In the genomic region with DNA sequence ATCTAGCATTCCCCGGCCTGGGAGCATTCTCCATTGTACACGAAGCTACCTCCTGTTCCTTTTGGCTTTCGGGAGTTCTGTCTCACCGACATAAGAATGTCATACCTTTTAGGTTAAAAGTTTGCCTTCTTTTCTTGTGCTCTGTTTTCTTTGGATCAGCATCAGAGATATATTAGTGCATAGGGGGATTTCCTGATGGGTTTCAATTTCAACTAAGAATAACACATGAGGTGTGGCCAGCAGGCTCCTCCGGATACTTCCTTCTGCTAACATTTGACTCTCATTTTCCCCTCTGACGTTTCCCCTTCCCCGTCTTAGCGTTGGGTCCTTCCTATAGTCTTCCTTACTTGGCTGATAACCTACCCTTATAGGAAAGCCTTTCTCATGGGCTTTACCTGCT, we compare ENCODE assay signal across 23 mouse cellular contexts. TPM values are rescaled to one million over a fixed set of nuclear protein-coding genes. Genes with fewer than 3 reads are reported as not detected.
DNase-seq lines count a peak whose midpoint lies in the region; ATAC-seq and TF ChIP-seq lines count a peak whose summit lies in the region.
"Had no signal": no experiment of that assay in that cellular context is flagged by ENCODE, and none has a peak within 500 bp of the region (broad histone marks: within the 10 kb centered on the region; RNA-seq: fewer than 3 reads in every experiment).

No protein-coding gene starts in this region.

- in situ Hi-C loops in CH12.LX (cut with MboI; ENCODE audit: low pct_ligation_motif_present, low pct_unique_long_range_greater_than_20kb, low sequenced_read_pairs) = no loop called here

- 56% methylated on average over 8 of the region's 8 CpGs for WGBS in heart, adult 2 months
- WGBS in heart, embryonic 15.5 days = 78% methylated on average over 8 of the region's 8 CpGs
- WGBS in heart, embryonic 11.5 days (ENCODE audit: insufficient replicate concordance) = 72% methylated on average over 8 of the region's 8 CpGs

- H3K4me3 ChIP-seq in heart, adult 2 months = no peak overlapping the region
- H3K4me3 ChIP-seq in heart, embryonic 15.5 days = no peak overlapping the region
- H3K4me3 ChIP-seq in heart, embryonic 11.5 days (ENCODE audit: low read depth, low read length) = no peak overlapping the region
- H3K4me3 ChIP-seq in CH12.LX (replicated peaks in 1 of 3; ENCODE audit: low read depth in 2 of 3, low read length in 2 of 3, poor library complexity in 1 of 3) = peak overlapping the region in 1 of 3 experiments; percentile 43

- peak; percentile 40 for DNase-seq in heart, adult 11 months
- no peak for DNase-seq in heart, adult 2 months
- DNase-seq in A20 (ENCODE audit: low read depth, low spot score) (peak; percentile 19), CH12.LX (ENCODE audit: extremely low read depth) (peak; percentile 60)
- DNase-seq in urinary bladder, postnatal 4 days (ENCODE audit: low spot score in 2 of 2) = no peak
- no peak for DNase-seq in adrenal gland, postnatal 10 days
- DNase-seq: adrenal gland, adult 2 months; adrenal gland, adult 8-10 months; adrenal gland, postnatal 14 days; adrenal gland, postnatal 25 days; adrenal gland, postnatal 36 days; B cell, adult 2 months; cerebellum, adult 11 months; cerebellum, adult 11-12 months; cerebellum, adult 18-20 months; cerebellum, adult 2 months; cerebellum, adult 8-10 months had no signal

- H3K27ac ChIP-seq in heart, adult 2 months = no peak overlapping the region
- H3K27ac ChIP-seq in heart, embryonic 15.5 days = no peak overlapping the region
- H3K27ac ChIP-seq in heart, embryonic 11.5 days (ENCODE audit: low read depth, low read length) = no peak overlapping the region
- peak overlapping the region; percentile 61; the same call in 1 of the 2 replicates for H3K27ac ChIP-seq in CH12.LX (ENCODE audit: insufficient read depth, low read depth)

- no peaks in the 10 kb centered on the region for H3K79me2 ChIP-seq in heart, adult 2 months (replicated peaks; ENCODE audit: control insufficient read depth, insufficient read depth, low read length)
- no peaks in the 10 kb centered on the region for H3K79me2 ChIP-seq in CH12.LX (replicated peaks; ENCODE audit: control insufficient read depth, extremely low read depth, insufficient read depth, poor library complexity, severe bottlenecking)

- H3K4me2 ChIP-seq in heart, embryonic 15.5 days = no peak overlapping the region
- H3K4me2 ChIP-seq in heart, embryonic 11.5 days = no peak overlapping the region
- H3K4me2 ChIP-seq in CH12.LX (ENCODE audit: insufficient read depth, low read depth, poor library complexity, severe bottlenecking) = peak overlapping the region; percentile 26; the same call in 1 of the 2 replicates

- TF ChIP-seq POLR2A in heart, adult 2 months (IDR thresholded peaks at IDR 0.05; ENCODE audit: insufficient read depth, low read depth, low read length) = no peak
- no peak for TF ChIP-seq POLR2A in CH12.LX (IDR thresholded peaks at IDR 0.05; ENCODE audit: low read depth, low read length)

- ATAC-seq in heart, embryonic 15.5 days (replicated peaks; ENCODE audit: insufficient number of reproducible peaks, insufficient read depth, low FRiP score, low read depth) = 0 out of 2 replicates have a peak, but pooled peaks have one; percentile 31
- no peak for ATAC-seq in heart, embryonic 11.5 days (replicated peaks; ENCODE audit: insufficient number of reproducible peaks, low FRiP score, low TSS enrichment)
- ATAC-seq: activated CD4-positive, CD25-positive, alpha-beta regulatory T cell, adult 4 months; CD4-positive, CD25-positive, alpha-beta regulatory T cell, adult 4 months; Patski had no signal

- TF ChIP-seq CTCF in heart, adult 2 months (IDR thresholded peaks at IDR 0.05) = no peak
- TF ChIP-seq CTCF in CH12.LX (conservative IDR thresholded peaks at IDR 0.05 in 1 of 2, IDR thresholded peaks at IDR 0.05 in 1 of 2; ENCODE audit: low read depth in 2 of 2, low read length in 2 of 2) = no peak

- no peaks in the 10 kb centered on the region for H3K36me3 ChIP-seq in heart, adult 2 months (ENCODE audit: control insufficient read depth, insufficient read depth, low read length)
- H3K36me3 ChIP-seq in heart, embryonic 15.5 days = no peaks in the 10 kb centered on the region
- H3K36me3 ChIP-seq in heart, embryonic 11.5 days (ENCODE audit: control insufficient read depth, insufficient read depth, low read length) = no peaks in the 10 kb centered on the region
- no peaks in the 10 kb centered on the region for H3K36me3 ChIP-seq in CH12.LX (replicated peaks in 1 of 2; ENCODE audit: control insufficient read depth in 1 of 2, insufficient read depth in 1 of 2, low read length in 1 of 2)
- H3K36me3 ChIP-seq: G1E had no signal

- TF ChIP-seq RAD21 in CH12.LX (IDR thresholded peaks at IDR 0.05; ENCODE audit: low read depth, low read length) = no peak; the same call in 1 of the 2 replicates

- no peaks in the 10 kb centered on the region; the same call in none of the 2 replicates for H3K4me1 ChIP-seq in heart, adult 2 months (ENCODE audit: control insufficient read depth, insufficient read depth, low read length)
- no peaks in the 10 kb centered on the region for H3K4me1 ChIP-seq in heart, embryonic 15.5 days (replicated peaks)
- H3K4me1 ChIP-seq in heart, embryonic 11.5 days (ENCODE audit: control insufficient read depth, insufficient read depth, low read length) = no peaks in the 10 kb centered on the region
- H3K4me1 ChIP-seq in CH12.LX (ENCODE audit: control insufficient read depth in 1 of 2, insufficient read depth in 2 of 2) = peaks cover 24 to 52% of the 10 kb centered on the region in 2 experiments

- no peaks in the 10 kb centered on the region for H3K27me3 ChIP-seq in heart, adult 2 months (ENCODE audit: control insufficient read depth, insufficient read depth, low read length)
- no peaks in the 10 kb centered on the region for H3K27me3 ChIP-seq in heart, embryonic 15.5 days
- no peaks in the 10 kb centered on the region for H3K27me3 ChIP-seq in heart, embryonic 11.5 days (ENCODE audit: control insufficient read depth, insufficient read depth, low read length)
- H3K27me3 ChIP-seq in CH12.LX (replicated peaks) = no peaks in the 10 kb centered on the region
- H3K27me3 ChIP-seq: Patski had no signal

- intact Hi-C loops in heart, adult 2 months (cut with DNase I) = no loop called here

- H3K9ac ChIP-seq in heart, adult 2 months (ENCODE audit: low read depth, low read length) = no peak overlapping the region
- H3K9ac ChIP-seq in heart, embryonic 15.5 days = no peak overlapping the region
- H3K9ac ChIP-seq in heart, embryonic 11.5 days (ENCODE audit: low read depth, low read length) = no peak overlapping the region
- H3K9ac ChIP-seq in CH12.LX (ENCODE audit: insufficient read depth, low read depth) = no peak overlapping the region

- no peaks in the 10 kb centered on the region for H3K9me3 ChIP-seq in heart, embryonic 15.5 days (replicated peaks)
- no peaks in the 10 kb centered on the region for H3K9me3 ChIP-seq in heart, embryonic 11.5 days (replicated peaks; ENCODE audit: control insufficient read depth, low read length)
- no peaks in the 10 kb centered on the region for H3K9me3 ChIP-seq in CH12.LX (replicated peaks; ENCODE audit: low read length)
- H3K9me3 ChIP-seq: G1E had no signal

- dilution Hi-C loops in CH12.LX (cut with MboI; ENCODE audit: extremely low pct_ligation_motif_present, extremely low pct_unique_long_range_greater_than_20kb, low sequenced_read_pairs) = no loop called here

- no peak for TF ChIP-seq EP300 in heart, adult 2 months (IDR thresholded peaks at IDR 0.05; ENCODE audit: insufficient read depth, low read depth, low read length)
- peak; percentile 58 for TF ChIP-seq EP300 in CH12.LX (IDR thresholded peaks at IDR 0.05; ENCODE audit: low read length)

TF ChIP-seq in CH12.LX, 34 proteins besides CTCF, POLR2A, EP300 and RAD21 (continues in another document):
- TF ChIP-seq USF1 (IDR thresholded peaks at IDR 0.05; ENCODE audit: low read depth, low read length) (no peak), CHD2 (IDR thresholded peaks at IDR 0.05; ENCODE audit: low read length) (0 out of 2 replicates have a peak, but pooled peaks have one; percentile 9), NRF1 (IDR thresholded peaks at IDR 0.05; ENCODE audit: low read depth, low read length) (no peak), ETS1 (conservative IDR thresholded peaks at IDR 0.05; ENCODE audit: low read depth, low read length) (peak; percentile 50; the same call in 1 of the 2 replicates), TBP (conservative IDR thresholded peaks at IDR 0.05; ENCODE audit: low read depth, low read length) (no peak), KAT2A (IDR thresholded peaks at IDR 0.05; ENCODE audit: insufficient replicate concordance, low read length) (no peak), JUND (conservative IDR thresholded peaks at IDR 0.05; ENCODE audit: low read depth, low read length) (no peak), SIN3A (IDR thresholded peaks at IDR 0.05; ENCODE audit: low read length) (peak; percentile 47; the same call in 1 of the 2 replicates), MAX (IDR thresholded peaks at IDR 0.05; ENCODE audit: low read length) (no peak; the same call in 1 of the 2 replicates), MXI1 (IDR thresholded peaks at IDR 0.05; ENCODE audit: low read depth, low read length) (no peak), USF2 (conservative IDR thresholded peaks at IDR 0.05; ENCODE audit: low read depth, low read length) (no peak), ZC3H11A (IDR thresholded peaks at IDR 0.05; ENCODE audit: low read depth, low read length) (no peak), ZNF384 (IDR thresholded peaks at IDR 0.05; ENCODE audit: low read depth, low read length) (no peak), JUN (IDR thresholded peaks at IDR 0.05; ENCODE audit: insufficient read depth, low read depth, low read length) (no peak), TCF12 (IDR thresholded peaks at IDR 0.05; ENCODE audit: low read depth, low read length) (0 out of 2 replicates have a peak, but pooled peaks have one; percentile 10), HCFC1 (IDR thresholded peaks at IDR 0.05; ENCODE audit: low read depth, low read length) (no peak), GABPA (IDR thresholded peaks at IDR 0.05; ENCODE audit: insufficient replicate concordance, low read depth, low read length) (no peak), RCOR1 (conservative IDR thresholded peaks at IDR 0.05; ENCODE audit: low read depth, low read length) (no peak), POLR2AphosphoS2 (IDR thresholded peaks at IDR 0.05; ENCODE audit: low read depth, low read length) (no peak), UBTF (IDR thresholded peaks at IDR 0.05; ENCODE audit: low read depth, low read length) (no peak)

RNA-seq across cellular contexts. Expression of gene Ltbp1, which starts 25.6 kb away (rescaled TPM):
- total RNA-seq in heart, adult 2 months (2021) = 10 to 100 TPM; 39.9 to 40.4 TPM
- 17.2 and 27.9 TPM in 2 replicates for polyA plus RNA-seq in heart, adult 2 months (2012; rRNA removed)
- polyA plus RNA-seq in heart, embryonic 15.5 days (2015; fragmentation: Nextera tagmentation; extraction: Ambion mirVana) = 19.6 and 28.9 TPM in 2 replicates
- 45.4 and 51.9 TPM in 2 replicates for polyA plus RNA-seq in heart, embryonic 11.5 days (2014; fragmentation: Nextera tagmentation; extraction: Ambion mirVana)
- total RNA-seq in CH12.LX (2012; rRNA removed) = 0.92 and 2.5 TPM in 2 replicates
- 2.3 TPM in 2 replicates for total RNA-seq in CH12.LX (2014; rRNA removed)
- 6.4 and 7.0 TPM in 2 replicates for polyA plus RNA-seq in CH12.LX (2012; ENCODE audit: insufficient read length, low read depth)
- total RNA-seq in adrenal gland, postnatal 10 days (2021) = 10 to 100 TPM; 18.7 to 19.0 TPM
- polyA plus RNA-seq: G1E had no signal

Comparison
In these comparisons a context has a peak if more than half of its experiments do, and no peak if none do; other contexts are left out.
1. DNase-seq: peak in heart, adult 11 months (single experiment), A20 (single experiment) and CH12.LX (single experiment); none in heart, adult 2 months (0 of 2), urinary bladder, postnatal 4 days (0 of 2) and adrenal gland, postnatal 10 days (single experiment).